Mouse (Mus musculus): ENCODE results near the gene B4galnt1. TPM values are rescaled to one million over a fixed set of nuclear protein-coding genes. Genes with fewer than 3 reads are reported as not detected.
"Not testable (repeated sequence)": the region's sequence is repeated elsewhere in the genome, so short reads cannot be mapped to it uniquely, and the experiment has no call there.

B4galnt1 gene
- polyA plus RNA-seq, 1 experiment from 2014 or later, result 27.7 TPM

- peak overlapping the region; percentile 93 for H3K4me2 ChIP-seq (replicated peaks; ENCODE audit: low read depth, low read length)
- H3K4me3 ChIP-seq (ENCODE audit: low read depth, low read length), result peak overlapping the region; percentile 62
- no peak for ATAC-seq (ENCODE audit: insufficient number of reproducible peaks, insufficient read depth, low FRiP score, low read depth)
- H3K27me3 ChIP-seq (ENCODE audit: control insufficient read depth, insufficient read depth, low read length), result no peaks in the 10 kb centered on the region
- peaks cover 26% of the 10 kb centered on the region; the same call in 1 of the 2 replicates for H3K4me1 ChIP-seq (ENCODE audit: control insufficient read depth, insufficient read depth, low read length)
- 45% methylated on average over 14 of the region's 14 CpGs for WGBS
- H3K27ac ChIP-seq (ENCODE audit: low read length), result peak overlapping the region; percentile 94
- H3K36me3 ChIP-seq (ENCODE audit: control insufficient read depth, insufficient read depth, low read length), result no peaks in the 10 kb centered on the region; the same call in 1 of the 2 replicates
- H3K9ac ChIP-seq (replicated peaks; ENCODE audit: low read depth, low read length), result peak overlapping the region; percentile 68; the same call in 1 of the 2 replicates
- no peaks in the 10 kb centered on the region for H3K9me3 ChIP-seq (ENCODE audit: control insufficient read depth, low read depth, low read length)
Measured at GRCm38 (mm10) chr10:127190398-127191190, 25.6 kb downstream of the B4galnt1 start.

DNA sequence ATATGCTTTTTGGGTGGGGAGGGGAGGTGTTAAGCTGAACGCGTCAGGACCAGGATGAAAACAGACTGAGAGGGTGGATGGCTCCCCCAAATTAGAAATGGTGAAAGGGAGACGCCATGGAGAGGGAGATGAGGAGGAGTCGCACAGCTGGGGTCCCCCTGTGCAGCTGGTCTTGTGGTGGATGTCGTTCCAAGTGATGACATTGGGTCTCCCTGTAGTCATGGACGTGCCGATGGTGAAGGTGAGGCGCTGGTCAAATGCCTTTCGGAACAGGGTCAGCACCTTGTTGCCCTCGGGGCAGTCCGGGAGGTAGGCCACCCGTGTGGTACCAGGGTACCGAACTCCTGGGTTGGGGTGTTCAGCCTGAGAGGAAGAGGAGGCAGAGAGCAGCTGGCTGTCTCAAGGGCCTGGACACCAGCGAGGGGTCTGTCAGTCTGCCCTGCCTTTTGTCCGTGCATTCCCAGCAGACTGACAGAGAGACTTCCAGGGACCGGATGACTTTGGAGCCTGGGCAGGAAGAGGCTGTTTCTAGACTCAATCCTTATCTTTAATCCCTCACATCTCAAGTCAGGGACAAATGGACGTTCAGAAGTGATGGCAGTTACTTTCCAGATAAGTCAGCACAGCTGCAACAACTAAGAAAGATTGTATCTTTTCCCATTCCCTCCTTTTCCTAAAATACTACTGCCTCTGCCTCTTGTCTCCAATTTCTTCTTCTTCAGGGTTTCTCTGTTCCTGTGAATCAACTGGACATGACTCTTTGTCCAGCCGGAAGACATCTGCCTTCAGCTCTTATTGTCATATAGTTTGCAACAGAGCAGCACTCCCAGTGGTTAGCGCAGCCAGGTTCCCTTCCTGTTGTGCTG is 26.4 kb downstream of the B4galnt1 start:
- H3K9me3 ChIP-seq (ENCODE audit: control insufficient read depth, low read depth, low read length), result no peaks in the 10 kb centered on the region
- no peak for ATAC-seq (ENCODE audit: insufficient number of reproducible peaks, insufficient read depth, low FRiP score, low read depth)
- no peaks in the 10 kb centered on the region for H3K27me3 ChIP-seq (ENCODE audit: control insufficient read depth, insufficient read depth, low read length)
- no peak overlapping the region for H3K4me2 ChIP-seq (replicated peaks; ENCODE audit: low read depth, low read length)
- H3K4me3 ChIP-seq (ENCODE audit: low read depth, low read length), result no peak overlapping the region
- WGBS, result 82% methylated on average over 19 of the region's 19 CpGs
- H3K27ac ChIP-seq (ENCODE audit: low read length), result no peak overlapping the region; the same call in 1 of the 2 replicates
- no peaks in the 10 kb centered on the region; the same call in 1 of the 2 replicates for H3K36me3 ChIP-seq (ENCODE audit: control insufficient read depth, insufficient read depth, low read length)
- no peak overlapping the region for H3K9ac ChIP-seq (replicated peaks; ENCODE audit: low read depth, low read length)
- H3K4me1 ChIP-seq (ENCODE audit: control insufficient read depth, insufficient read depth, low read length), result peaks cover 28% of the 10 kb centered on the region; the same call in 1 of the 2 replicates

DNA sequence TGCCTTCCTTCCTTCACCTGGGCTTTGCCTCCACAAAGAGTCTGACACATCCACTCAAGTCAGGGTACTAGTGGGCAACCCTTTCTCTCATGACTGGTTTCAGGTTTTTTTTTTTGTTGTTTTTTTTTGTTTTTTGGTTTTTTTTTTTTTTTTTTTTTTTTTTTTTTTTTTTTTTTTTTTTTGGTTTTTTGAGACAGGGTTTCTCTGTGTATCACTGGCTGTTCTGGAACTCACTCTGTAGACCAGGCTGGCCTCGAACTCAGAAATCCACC is 27.0 kb downstream of the B4galnt1 start:
- H3K4me3 ChIP-seq (ENCODE audit: low read depth, low read length); H3K27ac ChIP-seq (ENCODE audit: low read length); ATAC-seq (ENCODE audit: insufficient number of reproducible peaks, insufficient read depth, low FRiP score, low read depth); H3K4me2 ChIP-seq (replicated peaks; ENCODE audit: low read depth, low read length); H3K9ac ChIP-seq (replicated peaks; ENCODE audit: low read depth, low read length); H3K27me3 ChIP-seq (ENCODE audit: control insufficient read depth, insufficient read depth, low read length); H3K9me3 ChIP-seq (ENCODE audit: control insufficient read depth, low read depth, low read length); H3K36me3 ChIP-seq (ENCODE audit: control insufficient read depth, insufficient read depth, low read length): not testable (repeated sequence)
- WGBS, result 74% methylated on average over 1 of the region's 1 CpGs
- peaks cover 32% of the 10 kb centered on the region; the same call in 1 of the 2 replicates for H3K4me1 ChIP-seq (ENCODE audit: control insufficient read depth, insufficient read depth, low read length)

GRCm38 (mm10) chr10:127193011-127193410 is 28.0 kb downstream of the B4galnt1 start:
- H3K9me3 ChIP-seq (ENCODE audit: control insufficient read depth, low read depth, low read length), result no peaks in the 10 kb centered on the region
- H3K27me3 ChIP-seq (ENCODE audit: control insufficient read depth, insufficient read depth, low read length), result no peaks in the 10 kb centered on the region
- no peak overlapping the region for H3K9ac ChIP-seq (replicated peaks; ENCODE audit: low read depth, low read length)
- H3K4me2 ChIP-seq (replicated peaks; ENCODE audit: low read depth, low read length), result no peak overlapping the region
- no peak overlapping the region for H3K4me3 ChIP-seq (ENCODE audit: low read depth, low read length)
- no peak for ATAC-seq (ENCODE audit: insufficient number of reproducible peaks, insufficient read depth, low FRiP score, low read depth)
- WGBS, result 79% methylated on average over 9 of the region's 9 CpGs
- H3K36me3 ChIP-seq (ENCODE audit: control insufficient read depth, insufficient read depth, low read length), result no peaks in the 10 kb centered on the region; the same call in 1 of the 2 replicates
- no peak overlapping the region for H3K27ac ChIP-seq (ENCODE audit: low read length)
- peaks cover 29% of the 10 kb centered on the region; the same call in 1 of the 2 replicates for H3K4me1 ChIP-seq (ENCODE audit: control insufficient read depth, insufficient read depth, low read length)

DNA sequence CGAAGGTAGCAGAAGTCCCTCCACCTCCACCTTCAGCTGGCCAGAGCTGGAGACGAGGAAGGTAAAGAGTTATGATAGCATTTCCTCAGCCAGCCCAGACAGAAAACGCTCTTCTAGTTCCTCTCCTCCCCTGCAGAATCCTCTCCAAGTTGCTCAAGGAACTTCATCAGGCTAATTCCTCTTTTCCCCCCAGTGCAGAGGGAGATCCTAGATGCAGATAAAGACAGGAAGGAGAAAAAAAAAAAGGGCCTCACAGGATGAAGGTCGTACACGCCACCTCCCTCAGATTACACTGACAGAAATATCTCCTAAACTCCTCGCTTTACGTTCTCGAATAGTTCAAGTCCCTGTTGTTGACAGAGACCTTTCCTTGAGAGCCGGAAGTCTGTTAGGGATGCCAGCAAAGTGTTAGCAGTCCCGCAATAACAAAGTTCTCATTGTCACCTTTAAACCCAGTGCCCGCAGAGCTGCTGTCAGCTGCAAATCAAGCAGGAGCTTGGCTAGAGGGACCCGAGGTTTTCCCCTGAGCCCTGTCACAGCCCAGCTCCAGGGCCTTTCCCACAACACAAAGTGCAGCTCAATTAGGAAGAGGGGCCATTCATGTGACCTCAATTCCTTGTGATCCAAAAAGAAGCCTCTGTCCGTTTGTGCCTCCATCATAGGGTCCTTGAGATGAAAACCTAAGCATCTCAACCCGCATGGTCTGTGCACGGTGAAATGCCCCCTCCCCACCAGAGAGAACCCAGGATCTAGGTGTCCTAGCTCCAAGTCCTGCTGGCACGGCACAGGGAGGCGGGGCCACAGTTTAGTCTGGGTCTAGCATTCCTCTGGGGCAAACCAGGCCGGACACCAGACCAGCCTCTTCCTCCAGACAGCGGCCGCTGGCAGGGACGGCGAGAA is 29.7 kb downstream of the B4galnt1 start:
- Histone ChIP-seq H3K4me2 (replicated peaks; ENCODE audit: low read depth, low read length) (peak overlapping the region; percentile 91), H3K27ac (ENCODE audit: low read length) (peak overlapping the region; percentile 91), H3K9me3 (ENCODE audit: control insufficient read depth, low read depth, low read length) (no peaks in the 10 kb centered on the region), H3K27me3 (ENCODE audit: control insufficient read depth, insufficient read depth, low read length) (no peaks in the 10 kb centered on the region), H3K4me3 (ENCODE audit: low read depth, low read length) (peak overlapping the region; percentile 94), H3K9ac (replicated peaks; ENCODE audit: low read depth, low read length) (peak overlapping the region; percentile 90), H3K4me1 (ENCODE audit: control insufficient read depth, insufficient read depth, low read length) (peaks cover 24% of the 10 kb centered on the region; the same call in 1 of the 2 replicates), H3K36me3 (ENCODE audit: control insufficient read depth, insufficient read depth, low read length) (peaks cover 9% of the 10 kb centered on the region)
- 10% methylated on average over 22 of the region's 22 CpGs for WGBS
- ATAC-seq (ENCODE audit: insufficient number of reproducible peaks, insufficient read depth, low FRiP score, low read depth), result peak; percentile 28; the same call in 1 of the 2 replicates

- peaks cover 22% of the 10 kb centered on the region; the same call in 1 of the 2 replicates for H3K4me1 ChIP-seq (ENCODE audit: control insufficient read depth, insufficient read depth, low read length)
- H3K9ac ChIP-seq (replicated peaks; ENCODE audit: low read depth, low read length), result peak within 1 kb of the TSS; percentile 90
- under 1% methylated on average over 44 of the region's 47 CpGs for WGBS
- H3K4me2 ChIP-seq (replicated peaks; ENCODE audit: low read depth, low read length), result peak within 1 kb of the TSS; percentile 91
- peak; percentile 43; the same call in 1 of the 2 replicates for ATAC-seq (ENCODE audit: insufficient number of reproducible peaks, insufficient read depth, low FRiP score, low read depth)
- H3K36me3 ChIP-seq (ENCODE audit: control insufficient read depth, insufficient read depth, low read length), result peaks cover 16% of the 10 kb centered on the region
- peak within 1 kb of the TSS; percentile 94 for H3K4me3 ChIP-seq (ENCODE audit: low read depth, low read length)
- H3K9me3 ChIP-seq (ENCODE audit: control insufficient read depth, low read depth, low read length), result no peaks in the 10 kb centered on the region
- H3K27me3 ChIP-seq (ENCODE audit: control insufficient read depth, insufficient read depth, low read length), result no peaks in the 10 kb centered on the region
- peak within 1 kb of the TSS; percentile 91 for H3K27ac ChIP-seq (ENCODE audit: low read length)
Measured at GRCm38 (mm10) chr10:127195328-127196129, 30.5 kb downstream of the B4galnt1 start, which contains the start of gene Dtx3. TSS of gene Dtx3 (minus strand) at chr10:127195728.

GRCm38 (mm10) chr10:127196392-127196791 is 31.4 kb downstream of the B4galnt1 start:
- Histone ChIP-seq H3K4me2 (replicated peaks; ENCODE audit: low read depth, low read length) (peak overlapping the region; percentile 91), H3K9ac (replicated peaks; ENCODE audit: low read depth, low read length) (no peak overlapping the region), H3K4me3 (ENCODE audit: low read depth, low read length) (peak overlapping the region; percentile 94), H3K36me3 (ENCODE audit: control insufficient read depth, insufficient read depth, low read length) (peaks cover 17% of the 10 kb centered on the region), H3K9me3 (ENCODE audit: control insufficient read depth, low read depth, low read length) (no peaks in the 10 kb centered on the region), H3K27ac (ENCODE audit: low read length) (peak overlapping the region; percentile 91), H3K4me1 (ENCODE audit: control insufficient read depth, insufficient read depth, low read length) (peaks cover 19% of the 10 kb centered on the region; the same call in 1 of the 2 replicates), H3K27me3 (ENCODE audit: control insufficient read depth, insufficient read depth, low read length) (no peaks in the 10 kb centered on the region)
- ATAC-seq (ENCODE audit: insufficient number of reproducible peaks, insufficient read depth, low FRiP score, low read depth), result peak; percentile 85
- 0% methylated on average over 5 of the region's 5 CpGs for WGBS

Data from stomach, embryonic 14.5 days (tissue).